Mouse (Mus musculus) forebrain, embryonic 13.5 days (tissue): ENCODE results near the gene Rpl24. TPM values are rescaled to one million over a fixed set of nuclear protein-coding genes. Genes with fewer than 3 reads are reported as not detected.

Experiments
- polyA plus RNA-seq: library from polyadenylated mRNA; unstranded; fragments of >200 nt; fragmentation: Nextera tagmentation; extraction: Ambion mirVana; gene quantifications from 2 replicates; pipeline ENCODE4 v1.2.1, GENCODE M21; 2015

The Rpl24 gene
- polyA plus RNA-seq, 1 experiment from 2014 or later, result 765 TPM

Other genes starting within 250 kb of the Rpl24 start
- gene Nfkbiz, start 127.4 kb upstream of the Rpl24 start, polyA plus RNA-seq, result 1.0 and 1.6 TPM in 2 replicates
- 1.1 and 1.2 TPM in 2 replicates for gene Nxpe3, start 71.0 kb upstream of the Rpl24 start, polyA plus RNA-seq
- 19.3 and 21.5 TPM in 2 replicates for gene Cep97, start 31.4 kb upstream of the Rpl24 start, polyA plus RNA-seq
- gene Zbtb11, start 7.6 kb downstream of the Rpl24 start, polyA plus RNA-seq, result 18.9 and 19.2 TPM in 2 replicates
- 289 and 296 TPM in 2 replicates for gene Pcnp, start 63.5 kb downstream of the Rpl24 start, polyA plus RNA-seq
- gene Trmt10c, start 71.5 kb downstream of the Rpl24 start, polyA plus RNA-seq, result 25.8 and 26.3 TPM in 2 replicates
- gene Senp7, start 82.1 kb downstream of the Rpl24 start, polyA plus RNA-seq, result 56.1 and 57.6 TPM in 2 replicates
- 0.26 TPM in 2 replicates for gene Impg2, start 238.0 kb downstream of the Rpl24 start, polyA plus RNA-seq